Mouse (Mus musculus) adrenal gland, postnatal 36 days (tissue): ENCODE measurements at regions not wholly inside any gene's neighbourhood (a gene's known extent, or its start where the extent isn't known, plus 50 kb on each side); places are given as distances from the start of the nearest gene placed in this dataset.

Experiments used
- DNase-seq, 2 experiments: peaks; one replicate each; pipeline ENCODE4 v3.0.0; 2021; ENCODE audit warnings: mixed read lengths in 1 of 2

DNA sequence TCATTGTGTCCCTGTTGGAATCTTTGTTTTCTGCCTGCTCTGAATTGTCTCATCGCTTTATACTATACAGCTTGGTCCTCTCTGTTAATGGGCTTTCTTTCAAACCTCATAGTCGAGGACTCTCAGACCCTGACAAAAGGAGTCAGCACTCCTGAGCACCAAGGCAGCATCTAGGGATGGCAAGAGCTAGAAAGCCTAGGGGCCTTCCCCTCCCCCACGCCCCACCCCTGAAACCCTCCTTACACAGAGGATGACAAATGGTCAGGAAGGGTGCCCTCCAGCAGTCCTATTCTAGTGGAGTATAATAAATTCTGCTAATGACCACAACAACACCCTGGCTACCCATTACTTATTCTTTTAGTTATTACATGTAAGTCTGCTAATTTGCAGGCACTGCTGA lies 74.4 kb downstream of the Tbx19 start:
- no peak for DNase-seq

GRCm38 (mm10) chr1:165084753-165085152 lies 75.8 kb downstream of the Tbx19 start:
- DNase-seq = no peak

DNA sequence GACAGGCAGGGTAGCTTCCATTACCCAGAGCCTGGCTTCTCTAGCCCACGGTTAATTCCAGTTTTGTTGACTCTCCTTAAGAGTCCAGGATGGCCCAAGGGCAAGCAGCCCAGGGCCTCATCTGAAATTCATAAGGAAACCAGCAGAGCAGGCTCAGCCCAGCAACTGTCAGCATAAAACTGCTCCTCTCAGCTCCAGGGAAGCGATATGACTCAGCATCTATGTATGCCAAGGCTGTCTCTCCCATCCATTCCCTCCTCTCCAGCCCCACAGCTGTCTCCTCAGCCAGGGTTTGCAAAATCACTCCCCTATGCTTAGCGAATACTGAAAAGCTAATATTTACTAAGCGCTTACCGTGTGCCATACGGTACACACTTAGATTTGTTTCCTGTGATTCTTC lies 76.4 kb downstream of the Tbx19 start:
- DNase-seq = peak; percentile 61 to 65

DNA sequence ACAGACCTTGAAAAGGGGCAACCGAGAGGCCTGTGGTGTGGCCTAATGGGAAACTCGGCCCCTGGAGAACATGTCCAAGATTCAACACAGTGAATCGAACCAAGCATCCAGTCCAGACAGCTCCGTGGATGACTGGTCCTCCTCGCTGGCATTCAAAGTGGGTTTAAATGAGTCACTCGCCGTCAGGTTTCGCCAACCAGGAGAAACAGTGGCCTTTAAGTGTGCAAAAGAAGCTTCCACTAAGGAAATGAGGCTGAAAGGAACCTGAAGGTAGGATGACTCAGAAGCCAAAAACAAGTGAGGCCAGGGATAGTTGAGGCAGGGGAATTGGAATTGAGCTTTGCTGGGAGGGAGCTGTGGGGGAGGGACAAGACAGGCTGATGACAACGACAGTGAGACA lies 80.2 kb downstream of the Tbx19 start:
- no peak for DNase-seq

- DNase-seq = no peak
Measured at GRCm38 (mm10) chr1:165077313-165077712, 83.3 kb downstream of the Tbx19 start.

- peak; percentile 68 for DNase-seq
Measured at GRCm38 (mm10) chr1:165075301-165076082, 85.1 kb downstream of the Tbx19 start.

GRCm38 (mm10) chr1:165071831-165072491 lies 88.6 kb downstream of the Tbx19 start:
- DNase-seq = no peak

DNA sequence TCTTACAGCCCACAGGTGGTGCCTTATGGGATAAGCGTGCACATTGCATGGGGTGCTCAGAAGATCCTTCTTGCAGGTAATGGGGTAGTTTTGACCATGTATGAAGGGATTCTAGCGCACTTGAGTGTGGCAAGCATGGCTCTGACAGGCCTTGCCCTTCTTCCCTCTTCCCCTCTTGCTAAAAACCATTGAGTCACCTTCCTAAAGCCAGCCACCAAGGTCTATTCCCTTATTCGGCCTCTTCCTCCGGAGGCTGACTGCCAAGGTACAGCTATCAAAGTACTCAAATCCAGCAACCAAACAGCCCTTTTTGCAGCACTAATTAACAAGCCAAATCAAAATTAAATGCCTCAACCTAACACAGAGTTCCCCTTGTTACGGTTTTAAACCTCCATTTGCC lies 95.6 kb downstream of the Tbx19 start:
- peak in 1 of 2 experiments; percentile 17 for DNase-seq

- no peak for DNase-seq
Measured at GRCm38 (mm10) chr1:165062813-165063492, 97.6 kb downstream of the Tbx19 start.

DNA sequence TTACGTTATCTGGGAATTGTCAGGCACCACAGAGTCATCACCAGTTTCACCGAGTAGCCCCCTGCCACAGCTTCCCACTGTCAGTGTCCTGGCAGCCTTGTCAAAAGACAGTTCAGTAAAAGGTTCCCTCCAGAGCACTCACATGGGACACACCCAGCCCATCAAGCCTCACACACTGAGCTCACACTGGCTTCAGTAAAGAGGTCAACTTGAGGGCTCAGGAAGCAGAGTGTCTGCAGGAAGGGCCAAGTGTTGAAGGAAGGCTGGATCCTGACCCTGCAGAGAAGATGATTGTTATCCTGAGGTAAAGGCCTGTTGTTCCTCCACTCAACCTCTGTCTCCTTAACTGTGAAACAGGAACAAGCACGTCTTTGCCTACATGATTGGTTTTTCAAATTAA lies 99.2 kb downstream of the Tbx19 start:
- DNase-seq = no peak

- no peak for DNase-seq
Measured at GRCm38 (mm10) chr1:165054245-165054644, 106.3 kb downstream of the Tbx19 start.

DNA sequence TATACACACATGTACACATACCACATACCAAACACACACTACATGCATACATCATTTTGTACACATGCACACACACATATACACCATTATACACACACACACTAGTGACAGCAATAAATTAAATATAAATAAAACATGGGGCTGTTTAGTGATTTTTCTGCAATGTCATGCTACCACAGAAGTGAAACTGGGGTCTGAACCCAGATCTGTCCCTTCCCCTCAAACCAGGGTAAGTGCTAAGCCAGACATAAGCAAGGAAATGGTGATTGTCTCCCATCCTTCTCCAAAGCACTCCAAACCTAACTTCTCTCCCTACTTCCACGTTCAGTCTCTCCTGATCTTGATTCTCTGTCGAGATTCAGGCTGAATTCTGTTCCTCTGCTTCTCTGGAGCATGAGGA lies 109.3 kb downstream of the Tbx19 start:
- DNase-seq = no peak

DNA sequence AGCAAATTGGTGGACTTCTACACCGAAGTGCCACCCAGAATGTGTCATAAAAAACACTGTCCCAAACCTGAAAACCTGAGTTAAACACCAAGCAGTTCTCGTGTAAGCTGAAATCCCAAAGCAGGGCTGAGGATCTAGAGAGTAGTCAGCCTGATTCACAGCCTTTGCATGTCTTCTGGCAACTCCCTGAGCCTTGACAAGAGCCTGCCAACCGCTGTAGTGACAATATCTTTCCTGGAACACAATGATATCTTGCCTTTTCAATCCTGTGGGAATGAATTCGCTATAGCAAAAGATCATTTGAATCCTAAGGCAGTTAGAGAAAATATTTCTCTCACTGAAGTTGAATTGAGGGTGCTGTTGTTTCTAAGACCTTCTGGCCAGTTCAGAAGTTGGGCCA lies 110.4 kb downstream of the Tbx19 start:
- DNase-seq = no peak

DNA sequence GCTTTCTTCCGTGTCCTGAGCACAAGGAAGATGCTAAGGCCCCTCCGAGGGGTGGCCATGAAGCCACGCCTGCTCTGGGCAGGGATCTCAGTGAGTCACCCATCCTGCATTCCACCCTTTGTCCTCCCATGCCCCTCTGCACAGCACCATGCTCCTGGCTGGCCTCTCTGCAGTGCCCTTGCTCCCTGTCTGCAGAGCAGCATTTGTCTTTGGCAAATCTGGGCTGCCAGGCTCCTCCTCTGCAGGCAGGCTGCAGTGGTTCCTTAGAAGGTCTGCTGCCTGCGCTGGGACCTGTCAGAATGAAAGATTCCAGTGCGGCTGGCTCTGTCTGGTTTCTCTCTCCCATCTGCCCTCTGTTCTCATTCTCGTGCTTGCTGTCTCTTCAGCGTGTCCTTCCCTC lies 111.3 kb upstream of the Xcl1 start:
- DNase-seq = peak; percentile 81 to 82

DNA sequence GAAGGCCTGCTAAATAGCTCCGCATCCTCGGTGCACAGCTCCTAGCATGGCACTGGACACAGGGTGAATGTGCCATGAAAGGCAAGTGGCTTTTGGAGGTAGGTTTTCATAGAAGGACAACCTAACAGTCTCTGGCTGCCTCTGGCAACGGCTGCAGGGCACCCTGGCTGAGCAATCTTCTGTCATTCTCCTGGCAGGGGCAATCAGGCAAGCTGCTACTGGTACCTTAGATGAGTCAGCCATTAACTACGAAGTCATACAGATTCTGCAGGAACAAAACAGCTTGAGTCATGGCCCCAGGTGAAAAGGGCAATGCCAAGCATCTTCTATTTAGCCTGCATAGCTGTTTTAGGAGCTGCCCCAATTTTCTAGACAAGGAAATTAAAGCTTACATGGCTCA lies 110.7 kb upstream of the Xcl1 start:
- DNase-seq = peak; percentile 54 to 55

- no peak for DNase-seq
Measured at GRCm38 (mm10) chr1:165043361-165043760, 108.0 kb upstream of the Xcl1 start.

DNA sequence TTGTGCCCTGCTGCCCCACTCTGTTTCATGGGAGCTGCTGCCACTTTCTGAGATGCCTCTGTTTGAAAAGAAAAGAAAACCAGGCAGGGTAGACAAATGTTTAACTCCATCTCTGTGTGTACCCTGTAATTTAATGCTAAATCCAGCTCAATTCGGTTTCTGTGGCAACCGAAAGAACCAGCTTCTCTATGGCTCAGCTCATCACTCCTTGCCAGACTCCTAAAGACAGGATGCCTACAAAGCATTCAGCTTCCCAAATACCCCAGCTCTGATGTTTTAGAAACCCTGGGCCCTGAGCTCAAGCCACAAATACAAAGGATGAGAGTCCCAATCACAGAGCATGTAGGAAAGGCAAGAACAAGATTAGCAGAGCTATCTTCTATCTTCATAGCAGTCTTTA lies 106.8 kb upstream of the Xcl1 start:
- DNase-seq = no peak

DNA sequence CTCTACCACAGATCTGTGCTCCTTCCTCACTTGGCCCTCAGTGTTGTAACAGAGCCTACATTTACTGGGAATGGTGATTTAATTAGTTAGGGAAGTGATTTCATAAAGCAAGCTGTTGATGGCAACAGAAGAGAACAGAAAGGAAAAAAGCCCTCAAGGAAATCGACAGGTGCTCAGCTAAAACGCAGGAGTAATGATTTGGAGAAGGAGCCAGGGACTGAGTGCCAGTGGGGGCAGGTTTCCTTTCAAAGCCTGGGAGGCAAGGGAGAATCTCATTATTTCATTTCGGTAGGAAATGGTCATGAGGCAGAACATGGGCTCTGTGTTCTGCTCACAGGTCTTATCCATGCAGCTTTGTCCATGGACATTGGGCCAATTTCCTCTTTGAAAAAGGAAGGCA lies 101.3 kb upstream of the Xcl1 start:
- no peak for DNase-seq

GRCm38 (mm10) chr1:165035618-165036017 lies 100.3 kb upstream of the Xcl1 start:
- DNase-seq = peak; percentile 27 to 55

GRCm38 (mm10) chr1:165020960-165021563 lies 85.7 kb upstream of the Xcl1 start:
- no peak for DNase-seq

DNA sequence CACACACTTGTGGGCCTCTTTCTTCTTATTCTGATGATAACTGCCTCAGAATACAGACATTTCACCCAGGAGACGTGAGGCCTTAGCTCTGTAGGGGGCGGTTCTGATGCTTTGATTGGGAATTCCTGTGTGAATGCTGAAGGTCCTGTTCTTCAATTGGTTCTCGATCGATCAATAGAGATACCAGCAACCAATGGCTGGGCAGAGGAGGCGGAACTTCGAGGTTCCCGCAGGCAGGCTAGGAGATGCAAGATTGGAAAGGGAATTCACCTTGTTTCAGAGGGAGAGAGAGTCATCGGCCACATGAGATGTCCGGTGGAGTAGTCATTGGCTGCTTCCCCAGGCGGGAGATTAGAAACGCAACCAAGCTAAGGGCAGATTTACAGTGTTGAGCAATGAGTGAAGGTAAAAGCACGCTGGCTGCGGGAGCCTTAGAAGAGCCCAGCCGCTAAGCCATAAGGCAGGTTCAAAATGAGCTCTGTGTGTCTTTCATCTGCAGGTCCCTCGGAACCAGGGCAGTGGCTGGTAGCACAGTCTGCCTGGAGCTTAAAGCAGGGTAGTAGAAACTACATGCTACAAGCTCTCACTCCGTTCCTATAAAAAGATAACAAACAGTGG lies 83.5 kb upstream of the Xcl1 start:
- peak; percentile 12 to 21 for DNase-seq

GRCm38 (mm10) chr1:165018236-165018635 lies 82.9 kb upstream of the Xcl1 start:
- DNase-seq = no peak
